Mouse (Mus musculus): ENCODE data around the gene Mcf2l.

Mcf2l gene

DNA sequence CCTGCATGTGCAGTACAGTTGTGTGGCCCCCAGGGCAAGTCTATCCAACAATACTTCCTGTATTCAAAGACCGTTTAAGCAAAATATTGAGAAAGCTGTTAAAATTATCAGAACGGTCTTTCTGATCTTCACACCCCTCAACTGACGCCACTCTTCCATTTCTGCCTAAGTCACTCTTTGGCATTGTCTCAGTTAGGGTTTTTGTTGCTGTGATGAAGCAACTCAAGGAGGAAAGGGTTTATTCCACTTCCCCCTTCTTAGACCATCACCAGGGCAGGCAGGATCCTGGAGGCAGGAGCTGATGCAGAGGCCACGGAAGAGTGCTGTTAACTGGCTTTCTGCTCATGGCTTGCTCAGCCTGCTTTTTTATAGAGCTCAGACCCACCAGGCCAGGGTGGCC is 82.3 kb downstream of the Mcf2l start:
- DNase-seq: no peak

DNA sequence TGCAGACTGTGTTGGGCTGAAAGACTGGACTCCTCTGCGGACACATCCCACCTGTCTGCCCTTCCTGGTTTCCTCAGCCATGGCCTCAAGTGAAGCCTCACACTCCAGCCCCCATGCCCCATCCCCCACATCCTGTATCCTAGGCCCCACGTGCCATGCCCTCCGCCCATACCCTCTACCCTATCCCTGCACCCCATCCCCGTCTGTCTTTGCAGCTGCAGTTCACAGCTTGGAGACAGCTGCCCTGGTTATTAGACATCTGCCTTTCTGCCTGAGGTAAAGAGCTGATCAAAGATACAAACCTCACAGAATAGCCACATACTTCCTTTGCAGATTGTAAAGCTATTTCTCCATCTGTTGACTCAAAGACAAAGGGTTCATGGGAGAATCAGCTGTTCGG is 83.3 kb downstream of the Mcf2l start:
- DNase-seq: no peak

DNA sequence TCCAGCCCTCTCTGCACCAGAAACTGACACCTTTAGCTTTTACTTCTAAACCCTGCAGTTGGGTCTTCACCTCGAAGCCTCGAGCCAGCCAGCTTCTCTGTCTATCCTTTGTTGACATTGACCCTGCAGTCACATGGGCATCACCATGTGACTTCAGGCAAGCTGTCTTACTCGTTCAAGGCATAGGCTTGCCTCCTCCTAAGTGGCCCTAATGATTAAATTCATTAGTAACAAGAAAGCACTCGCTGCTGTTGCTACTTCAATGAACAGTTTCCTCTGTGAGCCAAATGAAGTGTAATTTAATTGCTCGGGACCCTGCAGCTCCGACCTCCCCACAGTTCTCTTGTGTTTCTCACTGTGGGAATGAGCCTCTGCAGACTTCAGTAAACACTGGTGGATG is 83.8 kb downstream of the Mcf2l start:
- DNase-seq: no peak

DNA sequence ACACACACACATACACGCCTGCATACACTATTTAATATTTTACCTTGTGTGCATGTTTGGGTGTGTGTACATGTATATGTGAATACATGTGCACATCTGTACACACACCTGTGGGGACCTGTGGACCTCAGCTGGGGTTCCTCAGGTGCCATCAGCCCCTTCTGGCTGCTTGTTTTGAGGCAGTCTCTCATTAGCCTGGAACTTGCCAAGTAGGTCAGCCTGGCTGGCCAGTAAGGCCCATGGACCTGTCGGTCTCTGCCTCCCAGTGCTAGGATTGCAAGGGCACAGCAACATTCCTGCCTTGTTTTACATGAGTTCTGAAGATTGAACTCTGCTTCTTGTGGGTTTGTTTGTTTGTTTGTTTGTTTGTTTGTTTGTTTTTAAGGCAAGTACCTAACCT is 87.0 kb downstream of the Mcf2l start:
- DNase-seq: no peak

DNA sequence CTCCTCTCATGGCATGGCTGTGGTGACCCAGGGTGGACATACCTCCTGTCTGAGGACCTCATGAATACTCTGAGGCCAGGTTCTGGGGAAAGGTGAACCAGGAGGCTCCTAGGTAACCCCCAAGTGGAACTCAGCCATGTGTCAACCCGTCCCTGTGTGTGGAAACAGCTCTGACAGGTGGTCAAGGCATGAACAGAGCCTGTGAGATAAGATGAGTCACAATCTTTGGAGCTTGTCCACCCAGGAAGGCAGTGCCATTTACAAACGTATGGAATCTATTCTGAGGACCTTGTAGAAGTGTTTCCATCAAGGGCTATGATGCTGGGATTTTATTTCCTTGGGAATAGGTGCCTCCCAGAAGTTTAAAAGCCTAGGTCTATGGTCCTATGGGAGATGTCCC is 87.6 kb downstream of the Mcf2l start:
- DNase-seq: no peak

- DNase-seq: no peak
Measured at GRCm38 (mm10) chr8:12961821-12962534, 88.4 kb downstream of the Mcf2l start.

DNA sequence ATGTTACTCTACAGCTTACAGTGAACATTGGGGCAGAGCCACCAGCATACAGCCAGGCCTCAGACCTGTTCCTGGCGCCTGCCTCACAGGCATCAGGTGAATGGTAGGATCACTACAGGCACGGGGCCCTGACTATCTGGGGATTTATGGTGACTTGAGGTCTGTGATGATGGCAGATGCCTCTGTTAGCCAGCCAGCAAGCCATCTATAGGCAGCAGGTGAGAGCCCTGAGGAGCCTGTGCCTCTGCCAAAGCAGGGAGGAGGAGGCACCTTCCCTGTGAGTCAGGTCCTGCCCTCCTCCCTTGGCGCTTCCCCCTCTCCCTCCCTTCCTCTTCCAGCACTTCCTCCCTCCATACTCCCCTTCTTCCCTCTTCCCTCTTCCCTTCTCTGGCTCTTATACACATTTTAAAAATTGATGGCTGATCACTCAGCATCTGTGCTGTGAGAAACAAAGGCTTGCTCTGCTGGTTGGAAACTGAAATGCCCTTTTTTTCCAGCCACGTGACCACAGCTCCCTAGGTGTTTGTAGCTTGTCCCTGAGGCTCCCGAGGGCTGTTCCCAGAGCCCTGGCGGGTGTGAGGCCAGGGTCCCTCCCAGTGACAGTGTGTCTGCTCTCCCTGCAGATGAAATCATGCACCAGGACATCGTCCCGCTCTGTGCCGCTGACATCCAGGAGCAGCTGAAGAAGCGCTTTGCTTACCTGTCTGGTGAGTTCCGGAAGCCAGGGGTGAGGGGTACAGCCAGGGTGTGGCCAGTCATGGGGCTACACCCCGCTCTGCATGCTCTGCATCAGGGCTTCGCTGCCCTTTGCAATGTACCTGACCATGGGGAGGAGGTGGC is 89.2 kb downstream of the Mcf2l start:
- DNase-seq: no peak

- DNase-seq: no peak
Measured at GRCm38 (mm10) chr8:12976290-12976689, 102.7 kb downstream of the Mcf2l start.

DNA sequence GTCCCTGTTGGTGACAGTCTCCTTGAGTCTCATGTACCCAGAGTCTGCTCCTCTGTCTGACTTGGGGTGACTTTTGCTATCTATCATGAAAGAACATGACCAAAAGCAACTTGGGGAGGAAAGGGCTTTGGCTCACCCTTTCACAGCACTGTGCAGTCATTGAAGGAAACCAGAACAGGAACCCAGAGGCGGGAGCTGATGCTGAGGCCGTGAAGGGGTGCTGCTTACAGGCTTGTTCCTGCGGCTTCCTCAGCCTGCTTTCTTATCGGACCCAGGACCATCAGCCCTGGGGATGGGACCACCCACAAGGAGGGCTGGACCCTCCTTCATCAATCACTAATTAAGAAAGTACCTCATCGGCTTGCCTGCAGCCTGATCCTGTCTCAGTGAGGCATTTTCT is 103.1 kb downstream of the Mcf2l start:
- DNase-seq: no peak

DNA sequence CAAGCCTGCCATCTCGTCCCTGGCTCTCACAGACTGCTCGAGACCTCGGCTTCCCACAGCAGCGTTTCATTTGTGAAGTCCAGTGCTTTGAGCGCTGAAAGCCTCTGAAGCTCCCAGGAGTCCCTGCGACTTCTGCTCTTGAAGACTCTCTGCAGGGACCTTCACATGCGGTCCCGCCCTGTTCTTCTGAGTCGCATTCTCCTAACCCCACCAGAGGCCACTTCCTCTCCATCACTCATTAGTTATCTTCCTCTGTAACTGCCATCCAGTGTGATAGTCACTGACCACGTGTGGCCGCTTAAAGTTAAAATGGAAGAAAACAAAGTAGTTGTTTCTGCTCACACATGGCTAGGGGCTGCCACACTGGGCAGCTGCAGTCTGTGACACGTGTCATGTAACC is 103.7 kb downstream of the Mcf2l start:
- DNase-seq: no peak

GRCm38 (mm10) chr8:12978308-12978707 is 104.7 kb downstream of the Mcf2l start:
- DNase-seq: no peak

DNA sequence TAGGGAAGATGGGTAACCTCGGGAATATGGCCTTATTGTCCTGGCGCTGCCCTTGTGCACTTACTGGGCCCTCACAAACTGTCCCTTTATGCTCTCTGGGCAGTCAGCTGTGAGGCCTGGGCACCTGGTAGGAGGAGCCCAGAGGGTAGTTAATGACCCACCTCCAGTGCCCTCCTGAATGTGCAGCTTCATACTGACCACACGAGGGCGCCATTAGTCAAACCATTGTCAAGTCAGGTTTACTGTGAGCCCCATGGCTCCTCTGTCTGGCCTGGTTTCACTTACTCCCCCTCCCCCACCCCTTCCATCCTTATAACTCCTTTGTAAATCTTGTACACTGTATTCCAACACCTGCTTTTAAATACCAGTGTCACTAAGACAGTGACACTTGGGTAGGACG is 105.1 kb downstream of the Mcf2l start:
- DNase-seq: peak; percentile 61

- peak; percentile 65 for DNase-seq
Measured at GRCm38 (mm10) chr8:12983681-12984467, 110.3 kb downstream of the Mcf2l start.

DNA sequence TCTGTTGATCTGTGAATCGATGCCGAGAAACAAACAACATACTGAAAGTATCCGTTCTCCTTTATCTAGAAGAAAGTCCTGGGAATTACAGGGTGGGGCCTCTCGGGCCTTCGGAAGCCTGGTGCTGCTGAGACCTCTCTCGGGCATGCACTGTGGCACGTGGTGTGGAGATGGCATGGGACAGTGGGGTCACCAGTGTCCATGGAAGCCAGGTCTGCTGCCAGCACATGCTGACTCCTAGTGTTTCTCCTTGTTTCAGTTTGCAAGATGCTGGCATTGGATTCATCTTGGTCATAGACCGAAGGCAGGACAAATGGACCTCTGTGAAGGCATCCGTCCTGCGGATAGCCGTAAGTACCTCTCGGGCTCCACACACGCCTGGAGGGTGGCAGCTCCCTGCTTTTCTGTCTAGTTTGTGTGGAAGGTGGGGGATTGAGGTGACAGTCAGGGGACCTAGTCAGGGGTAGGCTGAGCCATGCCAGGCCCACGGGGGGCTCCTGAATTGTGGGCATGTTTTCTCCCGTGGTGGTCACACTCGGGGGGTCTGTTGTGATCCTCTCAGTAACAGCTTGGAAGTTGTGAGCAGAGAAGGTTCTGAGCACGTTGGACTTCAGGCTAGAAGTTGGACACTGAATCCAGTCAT is 111.1 kb downstream of the Mcf2l start:
- no peak for DNase-seq

DNA sequence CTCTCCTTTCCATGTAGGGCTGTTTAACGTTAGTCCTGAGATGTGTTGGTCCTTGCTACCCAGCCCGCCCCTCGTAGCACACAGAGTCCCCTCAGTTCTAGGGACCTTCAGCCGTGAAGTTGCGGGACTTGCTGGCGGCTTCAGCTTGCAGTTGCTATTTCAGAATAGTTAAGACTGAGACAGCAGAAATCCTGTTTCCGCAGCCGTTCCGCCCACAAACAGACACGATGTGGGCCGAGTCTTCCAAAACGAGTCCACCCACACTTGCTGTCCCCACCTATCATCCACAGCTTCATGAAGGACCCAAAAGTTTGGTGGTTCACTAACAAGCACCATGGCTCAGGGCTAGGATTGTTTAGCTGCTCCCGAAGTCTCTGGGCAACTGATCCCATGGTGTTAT is 111.7 kb downstream of the Mcf2l start:
- DNase-seq: peak; percentile 47

DNA sequence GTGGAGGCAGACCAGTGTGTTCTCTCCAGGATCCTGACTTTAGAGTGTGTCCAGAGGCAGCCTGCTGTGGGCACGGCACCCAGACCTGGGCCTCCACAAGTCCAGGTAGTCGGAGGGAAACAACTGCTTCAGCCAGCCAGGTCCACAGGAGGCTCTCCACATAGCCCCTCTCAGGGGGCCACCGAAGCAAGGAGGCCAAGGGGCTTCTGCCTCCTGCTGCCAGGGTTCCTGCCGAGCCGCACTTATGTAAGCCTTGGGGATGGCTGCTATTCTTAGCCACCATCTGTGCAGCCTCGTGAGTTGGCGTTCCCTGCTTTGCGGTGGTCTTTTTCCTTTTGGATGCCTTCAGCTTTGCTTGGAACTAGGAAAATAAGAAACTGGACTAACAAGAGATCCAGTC is 114.0 kb downstream of the Mcf2l start:
- DNase-seq: peak; percentile 70

GRCm38 (mm10) chr8:12988722-12989430 is 115.3 kb downstream of the Mcf2l start:
- DNase-seq: no peak

DNA sequence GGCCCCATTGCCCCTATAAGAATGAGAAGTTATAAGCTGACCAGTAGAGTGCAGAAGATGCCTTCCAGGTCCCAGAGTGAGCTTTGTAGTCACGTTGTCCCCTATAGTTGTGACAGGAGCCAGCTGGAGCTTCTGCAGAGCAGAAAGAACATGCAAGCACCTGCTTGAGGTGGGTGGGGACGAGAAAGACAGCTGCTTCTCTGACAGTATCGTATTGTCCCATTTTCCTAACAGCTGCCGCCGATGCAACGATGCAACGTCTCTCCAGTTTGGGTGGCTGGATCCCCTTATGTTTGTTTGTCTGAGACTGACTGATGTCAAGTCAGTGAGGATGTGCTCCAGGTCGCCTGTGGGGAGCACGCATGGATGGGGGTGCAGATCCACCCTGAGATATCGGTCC is 117.8 kb downstream of the Mcf2l start:
- no peak for DNase-seq

GRCm38 (mm10) chr8:12994468-12994867 is 120.9 kb downstream of the Mcf2l start:
- DNase-seq: no peak

- no peak for DNase-seq
Measured at GRCm38 (mm10) chr8:12995481-12995880, 121.9 kb downstream of the Mcf2l start.

GRCm38 (mm10) chr8:12996831-12997275 is 123.2 kb downstream of the Mcf2l start:
- no peak for DNase-seq

DNA sequence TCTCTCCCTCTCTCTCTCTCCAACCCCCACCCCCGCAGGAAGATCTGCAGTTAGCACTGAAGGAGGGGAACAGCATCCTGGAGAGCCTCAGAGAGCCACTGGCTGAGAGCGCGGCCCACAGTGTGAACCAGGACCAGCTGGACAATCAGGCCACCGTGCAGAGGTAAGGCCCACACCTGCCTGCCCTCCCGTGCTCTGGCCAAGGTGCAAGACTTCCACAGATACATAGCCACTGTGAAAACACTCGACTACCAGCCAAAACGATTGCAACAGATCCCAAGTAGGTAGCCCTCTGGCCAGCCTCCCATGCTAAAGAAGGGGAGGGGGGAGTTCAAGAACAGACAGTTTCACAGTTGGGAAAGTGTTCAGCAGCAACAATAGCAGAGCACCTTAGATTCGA is 124.7 kb downstream of the Mcf2l start:
- DNase-seq: no peak
